Mouse (Mus musculus): ENCODE data around the gene Hes7. TPM values are rescaled to one million over a fixed set of nuclear protein-coding genes. Genes with fewer than 3 reads are reported as not detected.

Gene Hes7
- total and polyA plus RNA-seq, 3 experiments, result 0.08 to 1.4 TPM; not detected in 1

DNA sequence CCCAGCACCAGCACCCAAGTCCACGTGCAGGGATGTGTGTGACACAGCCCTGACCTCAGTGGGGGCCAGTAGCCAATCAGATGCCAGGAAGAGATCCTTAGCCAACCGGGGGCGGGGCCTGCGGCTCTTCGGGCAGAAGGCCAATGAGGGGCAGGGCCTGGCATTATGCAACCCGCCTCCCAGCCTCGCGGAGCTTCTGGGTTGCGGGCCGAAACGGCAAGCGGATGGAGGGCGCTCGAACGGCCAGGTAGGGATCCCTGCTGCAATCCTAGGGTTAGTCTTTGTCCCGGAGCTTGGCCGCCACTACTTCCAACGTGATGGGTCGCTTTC lies 21.5 kb upstream of the Hes7 start (continued):
- TF ChIP-seq SIN3A (IDR thresholded peaks at IDR 0.05; ENCODE audit: low read length), result peak; percentile 97
- TF ChIP-seq USF1 (IDR thresholded peaks at IDR 0.05; ENCODE audit: low read depth, low read length), result peak; percentile 75

DNA sequence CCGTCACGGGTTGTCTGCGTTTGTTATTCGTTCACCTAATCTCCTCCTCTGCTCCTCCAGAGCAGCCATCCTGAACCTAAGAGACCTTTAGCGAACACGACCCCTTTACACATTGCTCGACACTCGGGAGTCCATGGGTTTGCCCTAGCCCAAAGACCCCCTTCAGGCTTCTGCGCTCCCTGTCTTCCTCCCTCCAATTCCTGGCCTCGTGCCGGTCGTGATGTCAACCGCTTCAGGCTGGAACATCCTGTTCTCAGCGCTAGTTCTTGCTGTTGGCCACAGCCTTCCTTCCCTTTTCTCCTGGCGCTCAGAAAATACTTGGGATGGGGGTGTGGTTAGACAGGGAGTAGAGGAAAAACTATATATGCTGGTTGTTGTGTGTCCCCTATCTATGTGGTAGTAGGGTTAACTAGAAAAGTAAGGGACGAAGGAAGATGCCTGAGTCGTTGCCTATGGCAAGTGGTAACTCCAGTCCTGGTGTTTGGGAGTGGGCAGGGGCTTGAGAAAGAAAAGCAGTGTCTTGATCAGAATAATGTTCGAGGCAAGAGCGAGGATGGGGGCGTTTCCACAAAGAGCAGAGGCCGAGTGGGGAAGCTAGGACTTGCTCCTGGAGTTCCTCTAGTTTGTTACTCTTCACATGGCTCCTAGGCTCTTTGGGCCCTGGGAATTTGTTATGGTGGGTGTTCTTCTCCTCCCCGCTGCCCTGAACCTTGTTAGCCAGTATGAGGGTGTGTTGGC lies 20.9 kb upstream of the Hes7 start:
- H3K79me2 ChIP-seq (ENCODE audit: control insufficient read depth, insufficient read depth, low read length, poor library complexity), result peaks cover 17% of the 10 kb centered on the region
- no peaks in the 10 kb centered on the region for H3K9me3 ChIP-seq (replicated peaks; ENCODE audit: insufficient read depth, low read length)
- H3K27ac ChIP-seq (ENCODE audit: control insufficient read depth, low read depth, low read length), result peak overlapping the region; percentile 70
- H3K4me1 ChIP-seq (ENCODE audit: control insufficient read depth in 1 of 2, insufficient read depth in 2 of 2, low read length in 2 of 2), result peaks cover 17 to 21% of the 10 kb centered on the region in 2 experiments
- peak overlapping the region; percentile 63 to 86 for H3K4me3 ChIP-seq (ENCODE audit: control insufficient read depth in 1 of 2, insufficient read depth in 1 of 2, low read depth in 2 of 2, low read length in 2 of 2)
- H3K9ac ChIP-seq (ENCODE audit: control insufficient read depth, low read depth, low read length, poor library complexity, severe bottlenecking), result peak overlapping the region; percentile 68
- peaks cover 0 to 12% of the 10 kb centered on the region in 2 experiments; a peak in 2 of 4 replicates for H3K36me3 ChIP-seq (ENCODE audit: control insufficient read depth in 1 of 2, insufficient read depth in 2 of 2, low read length in 2 of 2)
- TF ChIP-seq MAZ (IDR thresholded peaks at IDR 0.05; ENCODE audit: low read depth, low read length) (0 out of 2 replicates have a peak, but pooled peaks have one; percentile 13), EP300 (IDR thresholded peaks at IDR 0.05; ENCODE audit: low read depth in 1 of 2, low read length in 2 of 2) (0 out of 4 replicates have a peak, but pooled peaks have one; percentile 11 to 16), MYC (IDR thresholded peaks at IDR 0.05; ENCODE audit: low read depth, low read length) (0 out of 2 replicates have a peak, but pooled peaks have one; percentile 31), CHD1 (IDR thresholded peaks at IDR 0.05; ENCODE audit: low read depth, low read length) (peak; percentile 88; the same call in 1 of the 2 replicates), RCOR1 (IDR thresholded peaks at IDR 0.05; ENCODE audit: low read depth, low read length) (peak; percentile 24; the same call in 1 of the 2 replicates), RAD21 (IDR thresholded peaks at IDR 0.05; ENCODE audit: low read depth, low read length) (no peak), ZC3H11A (IDR thresholded peaks at IDR 0.05; ENCODE audit: low read depth, low read length) (no peak), BHLHE40 (IDR thresholded peaks at IDR 0.05; ENCODE audit: borderline replicate concordance, low read depth, low read length) (no peak), GABPA (IDR thresholded peaks at IDR 0.05; ENCODE audit: low read depth, low read length) (no peak), SMC3 (IDR thresholded peaks at IDR 0.05; ENCODE audit: low read depth, low read length) (no peak), MEF2A (IDR thresholded peaks at IDR 0.05; ENCODE audit: extremely low read depth, insufficient replicate concordance, low read depth, low read length, poor library complexity, severe bottlenecking) (no peak), MXI1 (IDR thresholded peaks at IDR 0.05; ENCODE audit: low read depth, low read length) (no peak), USF1 (IDR thresholded peaks at IDR 0.05; ENCODE audit: low read depth, low read length) (0 out of 2 replicates have a peak, but pooled peaks have one; percentile 10), HCFC1 (IDR thresholded peaks at IDR 0.05; ENCODE audit: low read depth, low read length) (no peak), MYB (IDR thresholded peaks at IDR 0.05; ENCODE audit: low read depth, low read length) (no peak), ETS1 (IDR thresholded peaks at IDR 0.05; ENCODE audit: low read depth, low read length) (peak; percentile 28; the same call in 1 of the 2 replicates), CTCF (IDR thresholded peaks at IDR 0.05 in 2 of 3, conservative IDR thresholded peaks at IDR 0.05 in 1 of 3; ENCODE audit: control insufficient read depth in 1 of 3, insufficient read depth in 1 of 3, low read depth in 2 of 3, low read length in 3 of 3, poor library complexity in 1 of 3, severe bottlenecking in 1 of 3) (no peak), MAX (IDR thresholded peaks at IDR 0.05; ENCODE audit: low read length) (peak; percentile 44; the same call in 1 of the 2 replicates), KAT2A (conservative IDR thresholded peaks at IDR 0.05; ENCODE audit: low read depth, low read length) (no peak)
- DNase-seq (ENCODE audit: low read depth, low spot score), result no peak
- H3K27me3 ChIP-seq (ENCODE audit: control insufficient read depth in 1 of 2, insufficient read depth in 2 of 2, low read length in 2 of 2), result no peaks in the 10 kb centered on the region
